Mouse (Mus musculus) heart, embryonic 12.5 days (tissue): Measurements from ENCODE around the gene Llgl1. TPM values are rescaled to one million over a fixed set of nuclear protein-coding genes. Genes with fewer than 3 reads are reported as not detected.
A peak's percentile ranks its signal among the peaks of the same experiment; 100 is the strongest.

Experiments
- ATAC-seq: fragments of 200-750 bp; cut with Nextera tagmentation; 2 replicates; pipeline ENCODE4 v1.8.0; 2017; ENCODE audit warnings: moderate TSS enrichment, moderate library complexity; ENCODE audit not compliant: insufficient number of reproducible peaks, low FRiP score
- H3K27ac ChIP-seq: fragments of 300-500 bp; sonication (generic); 2 replicates; pipeline ENCODE4 v1.5.1; 2016; ENCODE audit warnings: mild to moderate bottlenecking, moderate library complexity; ENCODE audit not compliant: poor library complexity, severe bottlenecking
- H3K27me3 ChIP-seq: fragments of 300-500 bp; sonication (generic); replicated peaks from 2 replicates; pipeline ENCODE4 v1.6.1; 2016; ENCODE audit warnings: mild to moderate bottlenecking, moderate library complexity
- H3K36me3 ChIP-seq: fragments of 300-500 bp; sonication (generic); 2 replicates; pipeline ENCODE4 v1.6.1; 2016; ENCODE audit warnings: mild to moderate bottlenecking, moderate library complexity
- H3K4me1 ChIP-seq: fragments of 300-500 bp; sonication (generic); replicated peaks from 2 replicates; pipeline ENCODE4 v1.6.1; 2016; ENCODE audit warnings: mild to moderate bottlenecking
- H3K4me2 ChIP-seq: fragments of 300-500 bp; sonication (generic); 2 replicates; pipeline ENCODE4 v1.6.1; 2016; ENCODE audit warnings: mild to moderate bottlenecking, moderate library complexity
- H3K4me3 ChIP-seq: fragments of 300-500 bp; sonication (generic); 2 replicates; pipeline ENCODE4 v1.5.1; 2016; ENCODE audit warnings: mild to moderate bottlenecking
- H3K9ac ChIP-seq: fragments of 300-500 bp; sonication (generic); 2 replicates; pipeline ENCODE4 v1.6.1; 2016; ENCODE audit warnings: mild to moderate bottlenecking, moderate library complexity
- H3K9me3 ChIP-seq: fragments of 300-500 bp; sonication (generic); replicated peaks from 2 replicates; pipeline ENCODE4 v1.6.1; 2016; ENCODE audit warnings: mild to moderate bottlenecking, moderate library complexity
- WGBS: fragments of 180-500 bp; shearing (Covaris S2); methylation state at CpG from one replicate; pipeline ENCODE4 v1.1.7; 2016; 5-methylcytosine and 5-hydroxymethylcytosine counted together
- polyA plus RNA-seq: library from polyadenylated mRNA; unstranded; fragments of >200 nt; fragmentation: Nextera tagmentation; extraction: Ambion mirVana; gene quantifications from 2 replicates; pipeline ENCODE4 v1.2.1, GENCODE M21; 2016

Gene Llgl1
- polyA plus RNA-seq, 1 experiment from 2014 or later: 46.6 TPM

- 6% methylated on average over 12 of the region's 12 CpGs for WGBS
- Histone ChIP-seq H3K4me2 (peak overlapping the region; percentile 74), H3K27me3 (no peaks in the 10 kb centered on the region), H3K4me3 (peak overlapping the region; percentile 94), H3K9me3 (no peaks in the 10 kb centered on the region), H3K36me3 (peaks cover 50% of the 10 kb centered on the region), H3K27ac (peak overlapping the region; percentile 93), H3K4me1 (peaks cover 28% of the 10 kb centered on the region), H3K9ac (peak overlapping the region; percentile 96)
- 0 out of 2 replicates have a peak, but pooled peaks have one; percentile 3 for ATAC-seq
Measured at GRCm38 (mm10) chr11:60727392-60728140, 28.0 kb downstream of the Llgl1 start.

- Histone ChIP-seq H3K4me3 (peak within 1 kb of the TSS; percentile 94), H3K4me1 (peaks cover 28% of the 10 kb centered on the region), H3K9ac (peak within 1 kb of the TSS; percentile 96), H3K27ac (peak within 1 kb of the TSS; percentile 93), H3K9me3 (no peaks in the 10 kb centered on the region), H3K27me3 (no peaks in the 10 kb centered on the region), H3K4me2 (peak within 1 kb of the TSS; percentile 74), H3K36me3 (peaks cover 50% of the 10 kb centered on the region)
- ATAC-seq: peak; percentile 91
- WGBS: under 1% methylated on average over 44 of the region's 44 CpGs
Measured at GRCm38 (mm10) chr11:60728260-60728761, 28.8 kb downstream of the Llgl1 start, which contains the start of gene Mief2. Mief2 (plus strand) TSS chr11:60728398.

- Histone ChIP-seq H3K9me3 (no peaks in the 10 kb centered on the region), H3K36me3 (peaks cover 49% of the 10 kb centered on the region), H3K9ac (peak overlapping the region; percentile 79), H3K4me2 (peak overlapping the region; percentile 74), H3K4me1 (peaks cover 31% of the 10 kb centered on the region), H3K27me3 (no peaks in the 10 kb centered on the region), H3K27ac (no peak overlapping the region), H3K4me3 (peak overlapping the region; percentile 94)
- 71% methylated on average over 6 of the region's 6 CpGs for WGBS
- ATAC-seq: no peak
Measured at GRCm38 (mm10) chr11:60729217-60729641, 29.7 kb downstream of the Llgl1 start.

GRCm38 (mm10) chr11:60730169-60730568 is 30.6 kb downstream of the Llgl1 start:
- no peak overlapping the region for H3K9ac ChIP-seq
- no peak for ATAC-seq

GRCm38 (mm10) chr11:60731251-60731650 is 31.7 kb downstream of the Llgl1 start:
- no peaks in the 10 kb centered on the region for H3K9me3 ChIP-seq
- H3K4me2 ChIP-seq: no peak overlapping the region
- no peak for ATAC-seq
- no peak overlapping the region for H3K27ac ChIP-seq
- H3K36me3 ChIP-seq: peaks cover 40% of the 10 kb centered on the region
- peaks cover 28% of the 10 kb centered on the region for H3K4me1 ChIP-seq
- H3K9ac ChIP-seq: peak overlapping the region; percentile 11; the same call in 1 of the 2 replicates
- no peaks in the 10 kb centered on the region for H3K27me3 ChIP-seq
- H3K4me3 ChIP-seq: no peak overlapping the region
- 89% methylated on average over 14 of the region's 14 CpGs for WGBS

More at GRCm38 (mm10) chr11:60730169-60730568, 30.6 kb downstream of the Llgl1 start:
- Histone ChIP-seq H3K4me2 (no peak overlapping the region), H3K27ac (no peak overlapping the region), H3K4me1 (peaks cover 33% of the 10 kb centered on the region), H3K27me3 (no peaks in the 10 kb centered on the region), H3K36me3 (peaks cover 40% of the 10 kb centered on the region), H3K4me3 (no peak overlapping the region), H3K9me3 (no peaks in the 10 kb centered on the region)
- WGBS: 85% methylated on average over 9 of the region's 9 CpGs

- Histone ChIP-seq H3K4me1 (peaks cover 13% of the 10 kb centered on the region), H3K4me3 (no peak overlapping the region), H3K9me3 (no peaks in the 10 kb centered on the region), H3K36me3 (peaks cover 58% of the 10 kb centered on the region), H3K27ac (no peak overlapping the region), H3K27me3 (no peaks in the 10 kb centered on the region), H3K9ac (no peak overlapping the region), H3K4me2 (no peak overlapping the region)
- WGBS: 71% methylated on average over 2 of the region's 2 CpGs
- no peak for ATAC-seq
Measured at GRCm38 (mm10) chr11:60734206-60734605, 34.7 kb downstream of the Llgl1 start.

- no peaks in the 10 kb centered on the region for H3K27me3 ChIP-seq
- H3K9ac ChIP-seq: no peak overlapping the region
- H3K9me3 ChIP-seq: no peaks in the 10 kb centered on the region
- no peak overlapping the region for H3K4me2 ChIP-seq
- 76% methylated on average over 5 of the region's 5 CpGs for WGBS
- H3K27ac ChIP-seq: no peak overlapping the region
- no peak for ATAC-seq
- H3K4me3 ChIP-seq: no peak overlapping the region
- H3K4me1 ChIP-seq: peaks cover 10% of the 10 kb centered on the region
- peaks cover 67% of the 10 kb centered on the region for H3K36me3 ChIP-seq
Measured at GRCm38 (mm10) chr11:60735191-60735590, 35.7 kb downstream of the Llgl1 start.

GRCm38 (mm10) chr11:60736491-60736890 is 37.0 kb downstream of the Llgl1 start:
- Histone ChIP-seq H3K27me3 (no peaks in the 10 kb centered on the region), H3K4me2 (no peak overlapping the region), H3K27ac (no peak overlapping the region), H3K4me1 (peaks cover 9% of the 10 kb centered on the region; the same call in 1 of the 2 replicates), H3K9me3 (no peaks in the 10 kb centered on the region), H3K4me3 (no peak overlapping the region), H3K36me3 (peaks cover 66% of the 10 kb centered on the region), H3K9ac (no peak overlapping the region)
- WGBS: 79% methylated on average over 3 of the region's 3 CpGs
- ATAC-seq: no peak

- Histone ChIP-seq H3K4me2 (no peak overlapping the region), H3K9me3 (no peaks in the 10 kb centered on the region), H3K27ac (no peak overlapping the region), H3K9ac (no peak overlapping the region), H3K4me3 (no peak overlapping the region), H3K27me3 (no peaks in the 10 kb centered on the region), H3K36me3 (peaks cover 66% of the 10 kb centered on the region), H3K4me1 (peaks cover 9% of the 10 kb centered on the region; the same call in 1 of the 2 replicates)
- no peak for ATAC-seq
Measured at GRCm38 (mm10) chr11:60737450-60737849, 37.9 kb downstream of the Llgl1 start.

GRCm38 (mm10) chr11:60740321-60740720 is 40.8 kb downstream of the Llgl1 start:
- Histone ChIP-seq H3K4me3 (no peak overlapping the region), H3K4me1 (0 out of 2 replicates have a peak, but pooled peaks cover 3% of the 10 kb centered on the region), H3K27me3 (no peaks in the 10 kb centered on the region), H3K27ac (no peak overlapping the region), H3K36me3 (peaks cover 78% of the 10 kb centered on the region), H3K9ac (no peak overlapping the region), H3K4me2 (no peak overlapping the region), H3K9me3 (no peaks in the 10 kb centered on the region)
- no peak for ATAC-seq
- 85% methylated on average over 3 of the region's 3 CpGs for WGBS

GRCm38 (mm10) chr11:60755570-60755969 is 56.0 kb downstream of the Llgl1 start:
- H3K36me3 ChIP-seq: peaks cover 80% of the 10 kb centered on the region
- no peak overlapping the region for H3K4me2 ChIP-seq
- H3K4me1 ChIP-seq: no peaks in the 10 kb centered on the region
- H3K27ac ChIP-seq: no peak overlapping the region
- H3K27me3 ChIP-seq: no peaks in the 10 kb centered on the region
- no peak for ATAC-seq
- H3K9ac ChIP-seq: no peak overlapping the region
- WGBS: 92% methylated on average over 7 of the region's 7 CpGs
- H3K4me3 ChIP-seq: no peak overlapping the region
- H3K9me3 ChIP-seq: no peaks in the 10 kb centered on the region
